Mouse (Mus musculus): ENCODE measurements around the gene Olfr1437. TPM values are rescaled to one million over a fixed set of nuclear protein-coding genes. Genes with fewer than 3 reads are reported as not detected.

The Olfr1437 gene
- polyA plus RNA-seq (2014; fragmentation: Illumina TruSeq; extraction: RNeasy Lipid Tissue Mini Kit (QIAGEN cat#74804); ENCODE audit: insufficient read depth, low read depth, low replicate concordance): not detected

DNA sequence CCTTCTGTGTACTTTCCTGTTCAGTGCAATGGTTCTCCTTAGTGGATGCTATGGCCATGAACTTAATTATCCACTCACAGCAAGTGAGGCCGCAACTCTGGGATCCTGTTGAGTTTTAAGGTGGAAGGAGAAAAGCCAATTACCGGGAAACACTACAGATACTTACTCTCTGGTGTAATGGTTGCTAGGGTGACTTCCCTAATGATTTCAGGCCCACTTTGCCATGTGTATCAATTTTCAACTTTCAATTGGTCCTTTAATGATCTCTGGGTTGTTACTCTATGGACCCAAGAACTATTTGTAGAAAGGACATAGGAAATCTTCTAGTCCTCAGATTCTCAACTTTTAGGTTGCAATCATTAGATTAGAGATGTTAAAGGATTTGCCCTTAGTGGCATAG is at the start of gene Olfr1437:
Olfr1437 (minus strand) TSS at position 101 of the 400 bp plus-strand sequence.

DNA sequence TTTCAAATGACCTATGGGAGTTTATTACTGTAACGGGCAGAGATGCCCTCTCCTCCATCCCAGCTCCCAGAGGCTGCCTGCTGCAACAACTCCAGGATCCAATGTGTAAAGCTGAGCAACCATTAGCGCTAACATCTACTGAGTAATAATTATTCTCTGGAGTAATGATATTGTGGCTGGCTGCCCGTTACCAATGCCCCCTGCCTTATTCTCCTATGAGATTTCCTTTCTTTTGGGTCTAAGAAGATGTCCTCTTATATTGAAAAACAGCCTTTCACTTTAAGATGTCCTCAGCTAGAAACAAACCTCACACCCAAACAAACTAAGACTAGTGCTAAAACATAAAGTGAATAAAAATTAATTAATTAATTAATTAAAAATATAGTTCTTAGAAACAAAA is 10.9 kb upstream of the Olfr1437 start, which contains the start of gene Olfr1438-ps1:
Olfr1438-ps1 (minus strand) TSS at position 101 of the 400 bp plus-strand sequence.

DNA sequence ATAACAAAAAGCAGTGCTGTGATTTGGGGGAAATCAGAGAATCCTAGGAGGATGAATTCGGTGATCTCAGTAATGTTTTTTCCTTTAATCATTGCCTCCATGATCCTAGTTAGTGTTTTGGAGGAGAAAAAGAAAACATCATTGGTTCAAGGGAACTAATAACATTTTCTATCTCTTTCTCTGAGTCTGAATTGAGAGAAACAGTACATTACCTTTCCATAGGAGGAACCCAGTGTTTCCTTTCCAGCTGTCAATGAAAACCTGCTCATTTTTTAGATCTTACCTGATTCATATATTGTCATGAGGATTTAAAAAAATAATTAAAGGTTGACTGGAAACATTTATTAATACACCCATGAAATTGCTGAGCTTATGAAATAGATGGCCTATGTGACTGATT is 25.9 kb downstream of the Olfr1437 start, which contains the start of gene Olfr1436:
Olfr1436 (minus strand) TSS at position 101 of the 400 bp plus-strand sequence.

DNA sequence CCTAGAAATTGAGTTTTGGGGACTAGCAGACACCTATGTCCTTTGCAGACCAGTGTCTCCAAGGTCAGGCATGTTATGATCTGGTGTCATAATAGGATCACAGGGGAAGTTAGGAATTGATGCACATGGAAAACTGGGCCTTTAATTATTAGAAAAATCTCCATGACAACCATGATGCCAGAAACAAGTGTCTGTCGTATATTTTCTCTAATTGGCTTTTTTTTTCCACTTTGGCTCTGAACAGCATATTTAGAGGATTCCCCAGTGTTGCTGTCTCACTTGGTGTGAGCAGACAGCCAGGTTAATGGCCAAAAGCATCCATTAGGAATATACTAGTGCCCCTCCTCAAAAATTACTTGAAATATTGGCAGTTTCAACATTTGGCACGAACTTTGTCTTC is 45.3 kb downstream of the Olfr1437 start, which contains the start of gene Olfr1434:
Olfr1434 (plus strand) TSS at position 301 of the 400 bp plus-strand sequence.

Other genes with a start within 250 kb of the Olfr1437 start
- gene Olfr1425, start 247.4 kb downstream of the Olfr1437 start, polyA plus RNA-seq (2014; fragmentation: Illumina TruSeq; extraction: RNeasy Lipid Tissue Mini Kit (QIAGEN cat#74804); ENCODE audit: insufficient read depth, low read depth, low replicate concordance): not detected
- not detected for gene Olfr1426, start 233.1 kb downstream of the Olfr1437 start, polyA plus RNA-seq (2014; fragmentation: Illumina TruSeq; extraction: RNeasy Lipid Tissue Mini Kit (QIAGEN cat#74804); ENCODE audit: insufficient read depth, low read depth, low replicate concordance)
- gene Olfr1427, start 221.8 kb downstream of the Olfr1437 start, polyA plus RNA-seq (2014; fragmentation: Illumina TruSeq; extraction: RNeasy Lipid Tissue Mini Kit (QIAGEN cat#74804); ENCODE audit: insufficient read depth, low read depth, low replicate concordance): not detected
- not detected for gene Olfr1428, start 209.2 kb downstream of the Olfr1437 start, polyA plus RNA-seq (2014; fragmentation: Illumina TruSeq; extraction: RNeasy Lipid Tissue Mini Kit (QIAGEN cat#74804); ENCODE audit: insufficient read depth, low read depth, low replicate concordance)
- not detected for gene Olfr76, start 201.9 kb downstream of the Olfr1437 start, polyA plus RNA-seq (2014; fragmentation: Illumina TruSeq; extraction: RNeasy Lipid Tissue Mini Kit (QIAGEN cat#74804); ENCODE audit: insufficient read depth, low read depth, low replicate concordance)
- gene Olfr1555-ps1, start 155.0 kb downstream of the Olfr1437 start, polyA plus RNA-seq (2014; fragmentation: Illumina TruSeq; extraction: RNeasy Lipid Tissue Mini Kit (QIAGEN cat#74804); ENCODE audit: insufficient read depth, low read depth, low replicate concordance): not detected
- gene Olfr1431, start 124.5 kb downstream of the Olfr1437 start, polyA plus RNA-seq (2014; fragmentation: Illumina TruSeq; extraction: RNeasy Lipid Tissue Mini Kit (QIAGEN cat#74804); ENCODE audit: insufficient read depth, low read depth, low replicate concordance): not detected
- not detected for gene Olfr1432, start 92.5 kb downstream of the Olfr1437 start, polyA plus RNA-seq (2014; fragmentation: Illumina TruSeq; extraction: RNeasy Lipid Tissue Mini Kit (QIAGEN cat#74804); ENCODE audit: insufficient read depth, low read depth, low replicate concordance)
- not detected for gene Olfr262, start 83.4 kb downstream of the Olfr1437 start, polyA plus RNA-seq (2014; fragmentation: Illumina TruSeq; extraction: RNeasy Lipid Tissue Mini Kit (QIAGEN cat#74804); ENCODE audit: insufficient read depth, low read depth, low replicate concordance)
- gene Olfr235, start 64.1 kb downstream of the Olfr1437 start, polyA plus RNA-seq (2014; fragmentation: Illumina TruSeq; extraction: RNeasy Lipid Tissue Mini Kit (QIAGEN cat#74804); ENCODE audit: insufficient read depth, low read depth, low replicate concordance): not detected
- not detected for gene Olfr1434, start 45.2 kb downstream of the Olfr1437 start, polyA plus RNA-seq (2014; fragmentation: Illumina TruSeq; extraction: RNeasy Lipid Tissue Mini Kit (QIAGEN cat#74804); ENCODE audit: insufficient read depth, low read depth, low replicate concordance)
- gene Olfr1436, start 26.0 kb downstream of the Olfr1437 start, polyA plus RNA-seq (2014; fragmentation: Illumina TruSeq; extraction: RNeasy Lipid Tissue Mini Kit (QIAGEN cat#74804); ENCODE audit: insufficient read depth, low read depth, low replicate concordance): not detected
- not detected for gene Olfr1438-ps1, start 10.8 kb upstream of the Olfr1437 start, polyA plus RNA-seq (2014; fragmentation: Illumina TruSeq; extraction: RNeasy Lipid Tissue Mini Kit (QIAGEN cat#74804); ENCODE audit: insufficient read depth, low read depth, low replicate concordance)
- not detected for gene Olfr1440, start 62.2 kb upstream of the Olfr1437 start, polyA plus RNA-seq (2014; fragmentation: Illumina TruSeq; extraction: RNeasy Lipid Tissue Mini Kit (QIAGEN cat#74804); ENCODE audit: insufficient read depth, low read depth, low replicate concordance)
- gene Olfr1441, start 92.3 kb upstream of the Olfr1437 start, polyA plus RNA-seq (2014; fragmentation: Illumina TruSeq; extraction: RNeasy Lipid Tissue Mini Kit (QIAGEN cat#74804); ENCODE audit: insufficient read depth, low read depth, low replicate concordance): not detected
- not detected for gene Pfpl, start 102.8 kb upstream of the Olfr1437 start, polyA plus RNA-seq (2014; fragmentation: Illumina TruSeq; extraction: RNeasy Lipid Tissue Mini Kit (QIAGEN cat#74804); ENCODE audit: insufficient read depth, low read depth, low replicate concordance)
- gene Mpeg1, start 135.7 kb upstream of the Olfr1437 start, polyA plus RNA-seq (2014; fragmentation: Illumina TruSeq; extraction: RNeasy Lipid Tissue Mini Kit (QIAGEN cat#74804); ENCODE audit: insufficient read depth, low read depth, low replicate concordance): 54.1 TPM
- gene Dtx4, start 176.4 kb upstream of the Olfr1437 start, polyA plus RNA-seq (2014; fragmentation: Illumina TruSeq; extraction: RNeasy Lipid Tissue Mini Kit (QIAGEN cat#74804); ENCODE audit: insufficient read depth, low read depth, low replicate concordance): 8.0 TPM
- gene Fam111a, start 220.6 kb upstream of the Olfr1437 start, polyA plus RNA-seq (2014; fragmentation: Illumina TruSeq; extraction: RNeasy Lipid Tissue Mini Kit (QIAGEN cat#74804); ENCODE audit: insufficient read depth, low read depth, low replicate concordance): 11.4 TPM